Mouse (Mus musculus): ENCODE results near the gene Impdh1. TPM values are rescaled to one million over a fixed set of nuclear protein-coding genes. Genes with fewer than 3 reads are reported as not detected.

Impdh1 gene
- polyA plus RNA-seq, 1 experiment from 2014 or later = 77.6 TPM

DNA sequence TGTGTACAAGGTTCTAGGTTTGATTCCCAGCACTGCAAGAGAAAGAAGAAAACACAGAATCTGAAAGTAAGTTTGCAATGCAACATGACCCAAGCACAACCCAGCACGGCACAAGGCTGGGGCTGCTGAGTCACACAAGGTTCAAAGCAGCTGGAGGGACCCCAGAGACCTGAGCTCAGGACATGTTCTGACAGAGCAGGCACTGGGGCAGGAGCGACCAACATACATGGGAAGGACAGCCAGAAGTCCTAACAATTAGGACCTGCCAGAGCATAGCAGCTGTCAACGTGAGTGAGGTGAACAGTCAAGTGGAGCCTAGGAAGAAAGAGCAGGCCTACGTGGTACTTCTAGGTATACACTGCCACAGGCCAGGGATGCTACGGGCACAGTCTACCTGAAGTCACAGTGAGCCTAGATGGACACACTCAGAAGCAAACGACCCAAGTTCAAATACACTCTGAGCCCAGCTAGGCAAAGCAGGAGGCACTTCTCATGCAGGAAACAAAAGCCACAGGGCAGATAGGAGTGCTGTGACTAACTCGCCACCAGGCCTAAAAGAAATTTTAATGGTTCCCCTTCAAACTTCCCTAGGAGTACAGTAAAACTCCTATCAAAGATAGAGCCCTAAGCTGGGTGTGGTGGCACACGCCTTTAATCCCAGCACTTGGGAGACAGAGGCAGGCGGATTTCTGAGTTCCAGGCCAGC lies 5.8 kb downstream of the Impdh1 start:
- ATAC-seq (ENCODE audit: low read depth) = no peak
- peaks cover 5% of the 10 kb centered on the region; the same call in 1 of the 2 replicates for H3K27me3 ChIP-seq (ENCODE audit: control insufficient read depth, insufficient read depth, low read length)
- 87% methylated on average over 9 of the region's 9 CpGs for WGBS
- peaks cover 20% of the 10 kb centered on the region; the same call in 1 of the 2 replicates for H3K4me1 ChIP-seq (ENCODE audit: control insufficient read depth, insufficient read depth, low read length)
- H3K4me3 ChIP-seq (ENCODE audit: low read depth, low read length) = no peak overlapping the region
- peaks cover 9% of the 10 kb centered on the region for H3K36me3 ChIP-seq (ENCODE audit: control insufficient read depth, insufficient read depth, low read length)
- H3K9ac ChIP-seq (replicated peaks; ENCODE audit: low read depth, low read length) = no peak overlapping the region
- H3K4me2 ChIP-seq (ENCODE audit: low read depth, low read length) = peak overlapping the region; percentile 89
- no peaks in the 10 kb centered on the region for H3K9me3 ChIP-seq (ENCODE audit: control insufficient read depth, low read length)
- H3K27ac ChIP-seq (ENCODE audit: low read depth, low read length) = no peak overlapping the region

DNA sequence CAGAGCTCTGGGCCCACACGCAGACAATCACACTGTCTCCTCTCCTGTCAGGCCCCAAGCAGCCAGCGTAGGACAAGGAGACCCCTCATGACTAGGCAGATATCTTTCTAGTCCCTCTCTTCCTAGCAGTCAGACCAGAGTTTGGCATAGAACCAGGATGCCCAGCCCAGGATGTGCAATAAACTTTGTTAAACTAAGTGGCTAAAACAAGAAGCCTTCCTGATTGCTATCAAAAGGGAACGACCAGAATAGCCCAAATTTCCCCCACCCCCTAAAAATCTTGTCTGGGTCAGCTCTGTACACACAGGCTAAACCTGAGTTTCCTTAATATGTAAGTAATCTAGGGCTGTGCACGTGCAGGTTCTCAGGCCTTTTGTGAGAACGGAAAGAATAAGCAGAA lies 8.0 kb downstream of the Impdh1 start:
- H3K9ac ChIP-seq (replicated peaks; ENCODE audit: low read depth, low read length) = no peak overlapping the region
- peaks cover 16% of the 10 kb centered on the region for H3K36me3 ChIP-seq (ENCODE audit: control insufficient read depth, insufficient read depth, low read length)
- no peak overlapping the region for H3K27ac ChIP-seq (ENCODE audit: low read depth, low read length)
- H3K4me3 ChIP-seq (ENCODE audit: low read depth, low read length) = no peak overlapping the region
- H3K4me2 ChIP-seq (ENCODE audit: low read depth, low read length) = no peak overlapping the region
- peaks cover 15% of the 10 kb centered on the region; the same call in 1 of the 2 replicates for H3K4me1 ChIP-seq (ENCODE audit: control insufficient read depth, insufficient read depth, low read length)
- ATAC-seq (ENCODE audit: low read depth) = no peak
- no peaks in the 10 kb centered on the region for H3K27me3 ChIP-seq (ENCODE audit: control insufficient read depth, insufficient read depth, low read length)
- H3K9me3 ChIP-seq (ENCODE audit: control insufficient read depth, low read length) = no peaks in the 10 kb centered on the region
- WGBS = 82% methylated on average over 5 of the region's 5 CpGs

DNA sequence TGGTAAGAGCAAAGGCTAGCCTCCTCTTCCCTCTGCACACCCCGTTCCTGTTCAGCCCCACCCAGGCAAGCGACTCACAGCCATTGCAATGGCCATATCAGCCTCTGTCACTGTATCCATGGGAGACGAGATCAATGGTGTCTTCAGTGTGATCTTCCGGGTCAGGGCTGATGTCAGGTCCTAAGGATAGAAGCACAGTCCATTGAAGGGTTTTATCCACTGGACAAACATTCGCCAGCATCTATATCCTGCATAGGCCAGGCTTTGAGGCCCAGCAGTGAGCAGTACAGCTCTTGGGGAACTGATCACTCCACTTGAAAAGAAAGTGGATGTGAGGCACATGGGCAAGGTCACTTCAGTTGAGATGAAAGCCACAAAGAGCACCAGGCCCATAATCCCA lies 9.1 kb downstream of the Impdh1 start:
- H3K27me3 ChIP-seq (ENCODE audit: control insufficient read depth, insufficient read depth, low read length) = no peaks in the 10 kb centered on the region
- WGBS = 88% methylated on average over 5 of the region's 5 CpGs
- H3K27ac ChIP-seq (ENCODE audit: low read depth, low read length) = no peak overlapping the region
- no peaks in the 10 kb centered on the region for H3K9me3 ChIP-seq (ENCODE audit: control insufficient read depth, low read length)
- H3K4me2 ChIP-seq (ENCODE audit: low read depth, low read length) = no peak overlapping the region
- ATAC-seq (ENCODE audit: low read depth) = no peak
- peaks cover 9% of the 10 kb centered on the region; the same call in 1 of the 2 replicates for H3K4me1 ChIP-seq (ENCODE audit: control insufficient read depth, insufficient read depth, low read length)
- no peak overlapping the region for H3K4me3 ChIP-seq (ENCODE audit: low read depth, low read length)
- H3K9ac ChIP-seq (replicated peaks; ENCODE audit: low read depth, low read length) = no peak overlapping the region
- peaks cover 16% of the 10 kb centered on the region for H3K36me3 ChIP-seq (ENCODE audit: control insufficient read depth, insufficient read depth, low read length)

DNA sequence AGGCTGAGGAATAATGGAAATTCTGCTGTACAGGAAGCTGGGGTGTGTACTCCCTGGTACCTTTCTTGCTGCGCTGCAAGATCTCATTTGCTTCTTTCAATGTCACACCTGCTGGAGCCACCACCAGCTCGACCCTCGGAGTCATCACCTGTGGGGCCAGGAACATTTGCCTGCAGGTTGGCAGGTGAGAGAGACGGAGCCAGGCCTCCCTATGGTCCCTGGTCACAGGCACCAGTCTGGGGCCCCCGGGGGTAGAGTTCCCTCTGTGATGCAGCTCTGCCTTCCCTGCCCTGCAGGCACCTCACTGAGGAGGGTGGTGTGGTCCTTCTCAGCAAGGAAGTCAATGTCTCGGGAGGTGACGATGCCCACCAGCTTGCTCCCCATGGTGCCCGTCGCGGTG lies 10.2 kb downstream of the Impdh1 start:
- H3K4me1 ChIP-seq (ENCODE audit: control insufficient read depth, insufficient read depth, low read length) = peaks cover 6% of the 10 kb centered on the region; the same call in 1 of the 2 replicates
- no peak overlapping the region for H3K4me3 ChIP-seq (ENCODE audit: low read depth, low read length)
- H3K36me3 ChIP-seq (ENCODE audit: control insufficient read depth, insufficient read depth, low read length) = peaks cover 16% of the 10 kb centered on the region
- no peak overlapping the region for H3K9ac ChIP-seq (replicated peaks; ENCODE audit: low read depth, low read length)
- ATAC-seq (ENCODE audit: low read depth) = no peak
- H3K27me3 ChIP-seq (ENCODE audit: control insufficient read depth, insufficient read depth, low read length) = no peaks in the 10 kb centered on the region
- H3K27ac ChIP-seq (ENCODE audit: low read depth, low read length) = no peak overlapping the region
- 95% methylated on average over 10 of the region's 10 CpGs for WGBS
- no peak overlapping the region for H3K4me2 ChIP-seq (ENCODE audit: low read depth, low read length)
- H3K9me3 ChIP-seq (ENCODE audit: control insufficient read depth, low read length) = no peaks in the 10 kb centered on the region

DNA sequence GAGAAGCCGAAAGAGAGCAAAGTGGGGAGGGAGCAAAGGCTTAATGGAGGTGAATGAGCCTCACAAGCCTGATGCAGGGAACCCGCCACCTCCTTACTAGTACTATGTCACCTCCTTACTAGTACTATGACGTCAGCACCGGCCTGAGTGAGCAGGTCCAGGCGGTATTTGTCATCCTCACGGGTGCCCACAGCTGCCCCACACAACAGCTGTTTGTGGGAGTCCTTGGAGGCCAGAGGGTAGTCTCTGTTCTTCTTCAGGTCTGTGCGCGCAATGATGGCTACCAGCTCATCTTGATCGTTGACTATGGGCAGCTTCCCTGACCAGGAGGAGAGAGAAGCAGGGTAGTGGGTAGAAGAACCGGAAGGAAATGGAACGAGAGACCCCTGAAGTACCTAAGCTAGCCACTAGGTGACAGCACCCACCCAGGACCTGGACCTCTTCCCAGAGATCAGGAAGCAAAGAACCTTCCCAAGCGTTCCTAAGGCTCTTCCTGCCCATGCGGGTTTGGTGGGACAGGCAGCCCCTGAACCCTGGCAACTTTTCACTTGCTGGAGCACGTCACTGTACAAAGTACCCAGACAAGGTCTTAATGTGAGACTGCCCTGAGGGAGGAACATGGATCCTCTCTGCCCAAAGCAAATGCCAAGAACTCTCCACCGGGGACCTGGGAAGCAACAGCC lies 11.1 kb downstream of the Impdh1 start:
- no peak overlapping the region for H3K27ac ChIP-seq (ENCODE audit: low read depth, low read length)
- H3K4me3 ChIP-seq (ENCODE audit: low read depth, low read length) = no peak overlapping the region
- ATAC-seq (ENCODE audit: low read depth) = peak; percentile 36; the same call in 1 of the 2 replicates
- H3K9ac ChIP-seq (replicated peaks; ENCODE audit: low read depth, low read length) = no peak overlapping the region
- peaks cover 19% of the 10 kb centered on the region for H3K36me3 ChIP-seq (ENCODE audit: control insufficient read depth, insufficient read depth, low read length)
- H3K4me1 ChIP-seq (ENCODE audit: control insufficient read depth, insufficient read depth, low read length) = no peaks in the 10 kb centered on the region; the same call in 1 of the 2 replicates
- no peak overlapping the region for H3K4me2 ChIP-seq (ENCODE audit: low read depth, low read length)
- H3K9me3 ChIP-seq (ENCODE audit: control insufficient read depth, low read length) = no peaks in the 10 kb centered on the region
- 61% methylated on average over 15 of the region's 15 CpGs for WGBS
- no peaks in the 10 kb centered on the region for H3K27me3 ChIP-seq (ENCODE audit: control insufficient read depth, insufficient read depth, low read length)

DNA sequence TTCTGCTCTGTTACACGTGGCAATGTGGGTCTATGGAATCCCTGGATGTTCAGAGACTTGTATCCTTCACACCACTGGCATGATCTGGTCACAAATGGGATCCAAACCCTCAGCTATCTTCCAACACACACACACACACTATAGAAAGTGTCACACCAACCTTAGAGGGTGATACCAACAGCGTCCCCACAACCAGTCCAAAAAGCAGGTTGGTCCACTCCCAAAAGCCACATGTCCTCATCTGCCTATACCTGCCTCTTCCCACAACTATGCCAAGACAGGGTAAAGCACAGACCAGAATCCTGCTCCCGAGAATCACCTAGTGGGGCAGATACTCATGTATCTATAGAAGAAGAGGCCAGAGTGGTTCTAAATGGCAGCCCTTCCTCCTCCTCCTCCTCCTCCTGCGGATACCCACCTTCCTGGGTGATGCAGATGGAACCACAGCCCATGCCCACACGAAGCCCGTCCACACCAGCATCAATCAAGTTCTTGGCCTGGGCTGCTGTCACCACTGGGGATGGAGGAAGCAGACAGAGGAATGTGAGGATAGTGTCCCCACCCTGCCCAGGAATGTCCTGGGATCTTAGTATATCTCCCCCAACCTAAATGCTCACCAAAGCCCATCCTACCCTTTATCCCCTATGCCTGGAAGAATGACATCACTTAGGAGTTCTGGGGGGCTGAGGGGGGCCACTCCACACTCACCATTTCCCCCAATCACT lies 12.1 kb downstream of the Impdh1 start:
- Histone ChIP-seq H3K27me3 (ENCODE audit: control insufficient read depth, insufficient read depth, low read length) (no peaks in the 10 kb centered on the region), H3K4me2 (ENCODE audit: low read depth, low read length) (no peak overlapping the region), H3K9me3 (ENCODE audit: control insufficient read depth, low read length) (no peaks in the 10 kb centered on the region), H3K4me1 (ENCODE audit: control insufficient read depth, insufficient read depth, low read length) (no peaks in the 10 kb centered on the region), H3K27ac (ENCODE audit: low read depth, low read length) (no peak overlapping the region), H3K9ac (replicated peaks; ENCODE audit: low read depth, low read length) (no peak overlapping the region), H3K4me3 (ENCODE audit: low read depth, low read length) (no peak overlapping the region), H3K36me3 (ENCODE audit: control insufficient read depth, insufficient read depth, low read length) (peaks cover 19% of the 10 kb centered on the region)
- no peak for ATAC-seq (ENCODE audit: low read depth)
- WGBS = 94% methylated on average over 6 of the region's 6 CpGs

DNA sequence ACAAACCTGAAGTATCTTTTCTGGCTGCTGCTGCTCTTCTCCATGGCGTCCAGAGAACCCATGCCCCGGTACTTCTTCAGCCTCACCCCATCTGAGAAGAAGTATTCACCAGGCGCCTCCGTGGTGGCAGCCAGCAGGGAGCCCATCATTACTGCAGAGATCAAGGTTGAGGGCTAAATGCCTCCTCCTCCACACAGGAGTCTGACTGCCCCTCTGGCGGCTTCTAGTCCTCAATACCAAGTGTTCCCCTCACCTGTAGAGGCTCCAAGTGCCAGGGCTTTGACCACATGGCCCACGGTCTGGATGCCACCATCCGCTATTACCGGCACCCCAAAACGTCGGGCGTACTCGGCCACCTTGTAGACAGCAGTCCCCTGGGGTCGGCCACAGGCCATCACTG lies 13.1 kb downstream of the Impdh1 start:
- WGBS = 93% methylated on average over 13 of the region's 13 CpGs
- Histone ChIP-seq H3K27me3 (ENCODE audit: control insufficient read depth, insufficient read depth, low read length) (no peaks in the 10 kb centered on the region), H3K36me3 (ENCODE audit: control insufficient read depth, insufficient read depth, low read length) (peaks cover 19% of the 10 kb centered on the region), H3K4me3 (ENCODE audit: low read depth, low read length) (no peak overlapping the region), H3K4me1 (ENCODE audit: control insufficient read depth, insufficient read depth, low read length) (peaks cover 3% of the 10 kb centered on the region), H3K4me2 (ENCODE audit: low read depth, low read length) (no peak overlapping the region), H3K9me3 (ENCODE audit: control insufficient read depth, low read length) (no peaks in the 10 kb centered on the region), H3K27ac (ENCODE audit: low read depth, low read length) (no peak overlapping the region), H3K9ac (replicated peaks; ENCODE audit: low read depth, low read length) (no peak overlapping the region)
- no peak for ATAC-seq (ENCODE audit: low read depth)

DNA sequence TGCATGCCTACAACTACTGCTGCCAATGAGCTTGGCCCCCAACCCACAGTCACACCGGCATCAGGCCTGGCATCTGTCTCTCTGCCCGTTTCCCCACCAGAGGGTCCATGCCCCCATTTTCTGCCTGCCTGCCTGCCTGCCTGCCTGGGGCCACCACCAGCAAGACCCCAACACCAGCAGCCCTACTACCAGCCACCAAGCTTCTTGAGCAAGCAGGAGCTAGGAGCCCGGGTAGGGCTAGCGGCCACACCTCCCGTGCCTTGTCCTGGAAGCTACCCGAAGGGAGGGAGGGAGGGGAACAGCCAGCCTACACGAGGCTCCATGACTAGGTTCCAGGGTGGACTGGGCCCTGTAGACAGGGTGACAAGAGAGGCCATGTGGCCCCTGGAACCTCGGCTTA lies 14.2 kb downstream of the Impdh1 start:
- no peak overlapping the region for H3K27ac ChIP-seq (ENCODE audit: low read depth, low read length)
- H3K4me2 ChIP-seq (ENCODE audit: low read depth, low read length) = no peak overlapping the region
- WGBS = 85% methylated on average over 8 of the region's 8 CpGs
- H3K9me3 ChIP-seq (ENCODE audit: control insufficient read depth, low read length) = no peaks in the 10 kb centered on the region
- H3K4me1 ChIP-seq (ENCODE audit: control insufficient read depth, insufficient read depth, low read length) = peaks cover 5% of the 10 kb centered on the region
- no peak for ATAC-seq (ENCODE audit: low read depth)
- H3K27me3 ChIP-seq (ENCODE audit: control insufficient read depth, insufficient read depth, low read length) = no peaks in the 10 kb centered on the region
- no peak overlapping the region for H3K9ac ChIP-seq (replicated peaks; ENCODE audit: low read depth, low read length)
- H3K36me3 ChIP-seq (ENCODE audit: control insufficient read depth, insufficient read depth, low read length) = peaks cover 18% of the 10 kb centered on the region
- no peak overlapping the region for H3K4me3 ChIP-seq (ENCODE audit: low read depth, low read length)

DNA sequence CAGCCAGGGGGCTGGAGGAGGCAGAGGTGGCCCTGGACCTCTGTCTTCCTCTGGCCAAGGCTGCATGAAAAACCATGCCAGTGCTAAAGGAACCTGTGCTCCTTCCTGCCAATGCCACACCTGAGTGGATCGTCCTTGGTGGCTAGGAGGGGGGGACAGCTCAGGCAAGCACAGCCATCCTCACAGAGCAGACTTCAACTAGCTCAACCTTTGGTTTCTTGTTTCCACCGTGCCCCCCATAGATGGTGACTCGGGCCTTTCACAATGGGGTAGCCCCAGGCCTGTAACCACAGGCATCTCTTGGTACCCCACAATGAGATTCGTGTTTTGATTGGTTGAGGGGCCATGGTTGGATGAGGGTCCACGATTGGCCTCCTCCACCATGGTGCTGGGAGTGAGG lies 14.8 kb downstream of the Impdh1 start:
- Histone ChIP-seq H3K27me3 (ENCODE audit: control insufficient read depth, insufficient read depth, low read length) (no peaks in the 10 kb centered on the region), H3K27ac (ENCODE audit: low read depth, low read length) (no peak overlapping the region), H3K4me2 (ENCODE audit: low read depth, low read length) (no peak overlapping the region), H3K9ac (replicated peaks; ENCODE audit: low read depth, low read length) (no peak overlapping the region), H3K9me3 (ENCODE audit: control insufficient read depth, low read length) (no peaks in the 10 kb centered on the region), H3K4me3 (ENCODE audit: low read depth, low read length) (no peak overlapping the region), H3K36me3 (ENCODE audit: control insufficient read depth, insufficient read depth, low read length) (peaks cover 15% of the 10 kb centered on the region), H3K4me1 (ENCODE audit: control insufficient read depth, insufficient read depth, low read length) (peaks cover 5% of the 10 kb centered on the region)
- WGBS = 93% methylated on average over 5 of the region's 5 CpGs
- no peak for ATAC-seq (ENCODE audit: low read depth)

All from neural tube, embryonic 14.5 days (tissue).